Mouse (Mus musculus): ENCODE measurements at regions not wholly inside any gene's neighbourhood (a gene's known extent, or its start where the extent isn't known, plus 50 kb on each side); places are given as distances from the start of the nearest gene placed in this dataset.

GRCm38 (mm10) chr6:7306956-7307355, 247.7 kb upstream of the Tac1 start:
- TF ChIP-seq CTCF (IDR thresholded peaks at IDR 0.05; ENCODE audit: low read depth, low read length) (no peak), GATA1 (IDR thresholded peaks at IDR 0.05; ENCODE audit: borderline replicate concordance, low read length) (no peak), GATA2 (IDR thresholded peaks at IDR 0.05; ENCODE audit: borderline replicate concordance, low read depth, low read length) (no peak)
